In the genomic region with DNA sequence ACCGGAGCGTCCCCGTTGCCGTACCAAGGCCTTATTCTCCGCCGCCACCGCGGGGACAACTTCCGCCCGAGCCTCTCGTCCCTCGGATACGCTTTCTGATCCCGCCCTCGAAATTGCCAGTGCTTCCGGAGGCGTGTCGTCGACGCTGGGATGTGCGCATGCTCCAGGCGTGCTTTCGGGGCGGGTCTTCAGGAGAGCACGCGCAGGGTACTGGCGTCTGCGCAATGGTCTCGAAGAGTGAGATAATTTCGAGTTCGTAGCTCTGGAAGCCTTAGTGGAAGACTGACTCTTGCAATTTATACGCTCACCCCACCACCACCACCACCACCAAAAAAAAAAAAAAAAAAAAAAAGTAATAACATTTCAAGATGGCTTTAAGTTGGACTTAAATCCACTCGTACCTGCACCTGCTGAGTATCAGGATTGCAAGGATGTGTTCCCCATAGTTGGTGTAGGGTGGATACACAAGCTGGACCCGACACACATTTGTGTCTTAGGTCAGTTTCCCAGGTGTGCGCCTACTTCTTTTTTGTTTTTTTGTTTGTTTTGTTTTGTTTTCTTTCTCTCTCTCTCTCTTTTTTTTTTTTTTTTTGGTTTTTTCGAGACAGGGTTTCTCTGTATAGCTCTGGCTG, we compare ENCODE assay signal across 8 mouse cellular contexts. TPM values are rescaled to one million over a fixed set of nuclear protein-coding genes. Genes with fewer than 3 reads are reported as not detected.
A peak's percentile ranks its signal among the peaks of the same experiment; 100 is the strongest.
DNase-seq lines count a peak whose midpoint lies in the region; ATAC-seq lines count a peak whose summit lies in the region.

A gene (minus strand): TSS at position 94 of the 632 bp plus-strand sequence.

- H3K9me3 ChIP-seq in heart, embryonic 13.5 days = 0 out of 2 replicates have a peak, but pooled peaks cover 7% of the 10 kb centered on the region
- 0 out of 2 replicates have a peak, but pooled peaks cover 3% of the 10 kb centered on the region for H3K9me3 ChIP-seq in liver, embryonic 12.5 days (replicated peaks)
- H3K9me3 ChIP-seq in stomach, embryonic 15.5 days = no peaks in the 10 kb centered on the region

- peak; percentile 96 for DNase-seq in CD4-positive helper T cell, adult 2 months (ENCODE audit: low read depth, low spot score)
- DNase-seq in brain, embryonic 18.5 days (ENCODE audit: low read depth, low spot score) = peak; percentile 92
- peak; percentile 97 for DNase-seq in kidney, postnatal 10 days
- peak; percentile 94 to 95 for DNase-seq in natural killer cell, adult 2 months (ENCODE audit: low spot score in 2 of 2)

- H3K4me1 ChIP-seq in heart, embryonic 13.5 days = peaks cover 30% of the 10 kb centered on the region
- peaks cover 32% of the 10 kb centered on the region for H3K4me1 ChIP-seq in liver, embryonic 12.5 days
- H3K4me1 ChIP-seq in stomach, embryonic 15.5 days = peaks cover 14% of the 10 kb centered on the region

- 4% methylated on average over 36 of the region's 36 CpGs for WGBS in heart, embryonic 13.5 days
- WGBS in liver, embryonic 12.5 days (ENCODE audit: insufficient replicate concordance) = 5% methylated on average over 36 of the region's 36 CpGs
- 4% methylated on average over 36 of the region's 36 CpGs for WGBS in stomach, embryonic 15.5 days

- H3K36me3 ChIP-seq in heart, embryonic 13.5 days = peaks cover 14% of the 10 kb centered on the region
- peaks cover 18% of the 10 kb centered on the region for H3K36me3 ChIP-seq in liver, embryonic 12.5 days
- H3K36me3 ChIP-seq in stomach, embryonic 15.5 days = no peaks in the 10 kb centered on the region

- peak within 1 kb of the TSS; percentile 93 for H3K4me3 ChIP-seq in heart, embryonic 13.5 days
- H3K4me3 ChIP-seq in liver, embryonic 12.5 days = peak within 1 kb of the TSS; percentile 92
- H3K4me3 ChIP-seq in stomach, embryonic 15.5 days (replicated peaks) = peak within 1 kb of the TSS; percentile 71

- peak within 1 kb of the TSS; percentile 88 for H3K4me2 ChIP-seq in heart, embryonic 13.5 days
- peak within 1 kb of the TSS; percentile 83 for H3K4me2 ChIP-seq in liver, embryonic 12.5 days
- H3K4me2 ChIP-seq in stomach, embryonic 15.5 days = peak within 1 kb of the TSS; percentile 74

- peak within 1 kb of the TSS; percentile 67 for H3K27ac ChIP-seq in heart, embryonic 13.5 days (replicated peaks)
- H3K27ac ChIP-seq in liver, embryonic 12.5 days = peak within 1 kb of the TSS; percentile 73
- peak within 1 kb of the TSS; percentile 76 for H3K27ac ChIP-seq in stomach, embryonic 15.5 days

- ATAC-seq in erythroid progenitor cell, adult 5-6 weeks (replicated peaks; ENCODE audit: low FRiP score, poor library complexity, severe bottlenecking) = peak; percentile 97
- peak; percentile 83 for ATAC-seq in heart, embryonic 13.5 days (ENCODE audit: extremely low read depth, insufficient number of reproducible peaks, low FRiP score, low TSS enrichment)
- ATAC-seq in liver, embryonic 12.5 days = peak; percentile 95
- peak; percentile 96 for ATAC-seq in stomach, embryonic 15.5 days (ENCODE audit: insufficient read depth, low FRiP score, low read depth)

- peaks cover 18% of the 10 kb centered on the region; the same call in 1 of the 2 replicates for H3K27me3 ChIP-seq in heart, embryonic 13.5 days (replicated peaks)
- H3K27me3 ChIP-seq in liver, embryonic 12.5 days (replicated peaks) = peaks cover 9% of the 10 kb centered on the region; the same call in 1 of the 2 replicates
- 0 out of 2 replicates have a peak, but pooled peaks cover 3% of the 10 kb centered on the region for H3K27me3 ChIP-seq in stomach, embryonic 15.5 days (replicated peaks)

- peak within 1 kb of the TSS; percentile 96 for H3K9ac ChIP-seq in heart, embryonic 13.5 days
- H3K9ac ChIP-seq in liver, embryonic 12.5 days = peak within 1 kb of the TSS; percentile 96
- peak within 1 kb of the TSS; percentile 76 for H3K9ac ChIP-seq in stomach, embryonic 15.5 days

RNA-seq across cellular contexts. Expression of the gene that starts here (rescaled TPM):
- 4.7 and 5.0 TPM in 2 replicates for total RNA-seq in erythroid progenitor cell, adult 5-6 weeks (2015; ENCODE audit: low replicate concordance)
- 7.9 and 10.1 TPM in 2 replicates for total RNA-seq in erythroid progenitor cell, adult 5-6 weeks (2017; ENCODE audit: low replicate concordance)
- polyA plus RNA-seq in heart, embryonic 13.5 days (2015; fragmentation: Nextera tagmentation; extraction: Ambion mirVana) = 10.3 and 10.5 TPM in 2 replicates
- polyA plus RNA-seq in liver, embryonic 12.5 days (2016; fragmentation: Nextera tagmentation; extraction: Ambion mirVana) = 8.4 TPM in 2 replicates
- 14.1 and 16.7 TPM in 2 replicates for polyA plus RNA-seq in stomach, embryonic 15.5 days (2015; fragmentation: Nextera tagmentation; extraction: Ambion mirVana)

Comparison
In these comparisons a context has a peak if more than half of its experiments do, and no peak if none do; other contexts are left out.
1. Peak in every context shown above with its lines: DNase-seq, ATAC-seq, H3K4me3 ChIP-seq and H3K27ac ChIP-seq.